Mouse (Mus musculus) cortical plate, adult 2 months (tissue): Measurements from ENCODE around the gene BC003965. TPM values are rescaled to one million over a fixed set of nuclear protein-coding genes. Genes with fewer than 3 reads are reported as not detected.

Source experiments
- H3K27ac ChIP-seq: fragments of 200-500 bp; 2 replicates; pipeline ENCODE4 v1.5.1; 2012; ENCODE audit warnings: low read length, control low read depth, inconsistent platforms; ENCODE audit not compliant: insufficient read depth
- H3K4me1 ChIP-seq: fragments of 200-500 bp; 2 replicates; pipeline ENCODE4 v1.6.1; 2011; ENCODE audit warnings: low read length; ENCODE audit not compliant: control insufficient read depth, insufficient read depth
- H3K4me3 ChIP-seq: fragments of 200-500 bp; 2 replicates; pipeline ENCODE4 v1.5.1; 2011; ENCODE audit warnings: mild to moderate bottlenecking, low read length, control low read depth; ENCODE audit not compliant: insufficient read depth
- CTCF ChIP-seq: fragments of 200-500 bp; IDR thresholded peaks from 2 replicates; pipeline ENCODE4 v1.5.1; 2011; ENCODE audit warnings: mild to moderate bottlenecking, control low read depth, low read length; ENCODE audit not compliant: insufficient read depth; ENCODE audit errors: extremely low read depth
- POLR2A ChIP-seq: fragments of 200-500 bp; IDR thresholded peaks from 2 replicates; pipeline ENCODE4 v1.6.1; 2011; ENCODE audit warnings: mild to moderate bottlenecking, low read length, control low read depth; ENCODE audit not compliant: insufficient read depth; ENCODE audit errors: extremely low read depth
- polyA plus RNA-seq: library from polyadenylated mRNA; depleted of rRNA; stranded (reverse); fragments of >200 nt; gene quantifications from 2 replicates; pipeline ENCODE4 v1.2.3, GENCODE M21; 2012

The BC003965 gene
- polyA plus RNA-seq, 1 experiment: 22.9 TPM

DNA sequence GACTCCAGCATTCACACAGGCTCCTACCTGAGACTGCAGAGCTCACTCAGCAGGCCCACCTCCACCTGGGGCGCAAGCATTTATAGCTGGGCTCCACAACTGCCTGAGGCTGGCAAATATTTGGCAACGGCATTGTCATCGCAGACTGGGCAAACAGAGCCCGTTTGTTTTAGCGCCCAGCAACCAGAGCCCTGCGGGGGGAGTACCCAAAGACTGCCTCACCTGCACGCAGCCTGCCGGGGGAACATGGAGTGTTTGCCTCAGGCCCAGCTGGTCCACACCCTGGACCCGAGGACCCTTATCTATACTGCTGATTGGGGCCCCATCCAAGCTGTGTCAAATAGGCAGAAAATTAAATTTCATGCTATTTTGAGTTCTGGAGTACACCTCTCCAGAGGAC is 8.9 kb upstream of the BC003965 start, which contains the start of gene Gm38655:
Gm38655 (minus strand) TSS at position 61 of the 400 bp plus-strand sequence.
- TF ChIP-seq POLR2A (no peak), CTCF (no peak)

DNA sequence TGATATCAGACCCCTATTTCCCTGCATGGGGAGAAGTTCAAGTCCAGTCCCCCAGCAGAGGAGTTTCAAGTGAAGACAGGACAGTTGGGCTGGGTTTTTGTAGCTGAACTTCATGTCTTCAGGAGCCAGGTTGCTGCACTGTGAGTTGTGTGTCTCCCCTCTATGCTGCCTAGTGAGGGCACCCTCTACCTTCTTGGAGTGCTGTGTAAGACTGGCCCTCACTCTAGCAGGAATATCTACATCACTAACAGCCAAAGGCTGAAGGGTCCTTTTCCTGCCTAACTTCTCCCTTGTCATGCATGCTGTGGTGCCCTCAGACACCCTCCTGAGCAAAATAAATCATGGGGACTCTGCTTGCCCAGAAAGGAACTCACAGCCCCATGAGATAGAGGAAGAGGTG is 1.1 kb upstream of the BC003965 start:
- Histone ChIP-seq H3K4me3 (no peak overlapping the region; the same call in 1 of the 2 replicates), H3K4me1 (no peaks in the 10 kb centered on the region; the same call in none of the 2 replicates), H3K27ac (no peak overlapping the region)
- TF ChIP-seq CTCF (no peak), POLR2A (no peak)

More for the DNA sequence above, 8.9 kb upstream of the BC003965 start, which contains the start of gene Gm38655:
- Histone ChIP-seq H3K27ac (no peak within 1 kb of the TSS), H3K4me3 (no peak within 1 kb of the TSS), H3K4me1 (no peaks in the 10 kb centered on the region)

- H3K4me1 ChIP-seq: peaks cover 2% of the 10 kb centered on the region
- peak overlapping the region; percentile 48 for H3K4me3 ChIP-seq
- no peak for TF ChIP-seq CTCF
- TF ChIP-seq POLR2A: 0 out of 2 replicates have a peak, but pooled peaks have one; percentile 31
- H3K27ac ChIP-seq: no peak overlapping the region
Measured at GRCm38 (mm10) chr17:25184961-25185360, 607 bp downstream of the BC003965 start.

- Histone ChIP-seq H3K4me3 (peak overlapping the region; percentile 91), H3K27ac (no peak overlapping the region), H3K4me1 (peaks cover 2% of the 10 kb centered on the region)
- TF ChIP-seq CTCF (no peak), POLR2A (no peak)
Measured at GRCm38 (mm10) chr17:25187784-25188149, 3.4 kb downstream of the BC003965 start.

DNA sequence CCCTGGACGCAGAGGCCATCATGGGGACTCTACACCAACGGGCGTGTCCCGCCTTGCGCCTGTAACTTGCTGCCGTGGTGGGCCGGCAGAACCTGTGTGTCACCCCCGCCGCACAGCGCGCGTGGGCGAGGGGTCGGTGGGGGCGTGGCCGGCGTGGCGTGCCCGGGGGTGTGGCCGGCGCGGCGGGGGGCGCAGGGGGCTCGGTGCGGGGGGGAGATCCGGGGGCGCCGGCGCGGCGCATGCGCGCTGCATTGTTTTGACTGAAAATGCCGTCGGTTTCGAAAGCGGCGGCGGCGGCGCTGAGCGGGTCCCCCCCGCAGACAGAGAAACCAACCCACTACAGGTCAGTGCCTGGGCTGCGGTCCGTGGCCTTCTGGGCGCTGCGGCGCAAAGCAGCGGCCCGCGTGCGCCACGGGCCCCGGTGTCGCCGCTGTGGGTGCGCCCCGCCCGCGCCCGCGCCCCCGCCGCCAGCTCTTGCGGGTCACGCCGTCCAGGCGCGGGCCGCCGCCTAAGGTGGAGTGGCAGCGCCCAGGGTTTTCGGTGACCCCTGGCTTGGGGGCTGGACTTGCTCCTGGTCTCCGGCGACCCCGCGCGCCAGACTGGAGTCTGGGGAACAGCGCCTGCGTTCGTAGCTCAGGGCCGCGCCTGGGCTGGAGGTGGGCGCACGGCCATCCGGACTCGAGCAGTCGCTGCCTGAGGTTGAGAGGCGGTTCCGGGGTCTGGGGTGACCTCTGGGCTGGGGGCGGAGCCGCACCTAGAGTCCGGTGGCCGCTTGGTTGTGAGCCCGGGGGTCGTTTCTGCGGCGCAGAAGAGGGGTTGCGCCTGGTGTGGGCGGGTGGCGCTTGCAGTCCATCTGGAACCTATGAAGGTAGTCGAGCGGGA is 4.0 kb downstream of the BC003965 start, which contains the start of gene Unkl:
Unkl (plus strand) TSS at position 248 of the 882 bp plus-strand sequence.
- TF ChIP-seq CTCF: no peak
- no peak for TF ChIP-seq POLR2A
- Histone ChIP-seq H3K27ac (peak within 1 kb of the TSS; percentile 85), H3K4me1 (peaks cover 2% of the 10 kb centered on the region), H3K4me3 (peak within 1 kb of the TSS; percentile 91)

DNA sequence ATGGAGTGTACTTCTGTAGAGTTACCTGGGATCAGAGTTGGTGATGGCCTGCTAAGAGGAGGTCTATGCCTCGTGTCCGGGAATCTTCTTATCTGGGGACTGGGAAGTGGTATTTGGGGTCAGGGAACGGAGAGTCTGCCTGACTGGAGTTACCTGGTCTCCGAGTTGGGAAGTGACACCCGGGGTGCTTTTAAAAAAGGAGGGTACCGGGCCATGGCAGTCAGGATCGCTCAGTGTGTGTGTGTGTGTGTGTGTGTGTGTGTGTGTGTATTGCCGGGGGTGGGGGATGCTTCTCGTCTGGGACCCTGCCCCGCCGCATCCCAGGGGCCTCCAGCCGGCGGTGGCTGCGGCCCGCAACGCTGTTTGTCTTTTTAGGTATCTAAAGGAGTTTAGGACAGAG is 4.7 kb downstream of the BC003965 start:
- no peak overlapping the region for H3K27ac ChIP-seq

DNA sequence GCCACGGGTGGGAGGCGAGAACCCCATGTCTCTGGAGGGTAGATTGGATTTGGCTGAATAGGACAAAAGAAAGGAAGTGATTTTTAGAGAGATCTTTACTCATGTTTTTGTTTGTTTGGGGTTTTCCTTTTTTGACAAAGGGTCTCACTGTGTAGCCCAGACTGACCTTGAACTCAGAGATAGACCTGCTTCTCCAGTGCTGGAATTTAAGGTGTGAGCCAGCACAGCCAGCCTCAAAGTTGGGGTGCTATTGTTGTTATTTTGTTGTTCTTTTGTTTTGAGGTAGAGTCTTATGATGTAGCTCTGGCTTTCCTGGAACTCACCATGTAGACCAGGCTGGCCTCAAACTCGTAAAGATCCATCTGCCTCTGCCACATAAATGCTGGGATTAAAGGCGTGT is 18.0 kb downstream of the BC003965 start:
- TF ChIP-seq CTCF (no peak), POLR2A (no peak)
- Histone ChIP-seq H3K27ac (no peak overlapping the region), H3K4me1 (no peaks in the 10 kb centered on the region), H3K4me3 (no peak overlapping the region)

More for the DNA sequence above, 4.7 kb downstream of the BC003965 start:
- TF ChIP-seq POLR2A: no peak
- no peak for TF ChIP-seq CTCF
- H3K4me3 ChIP-seq: peak overlapping the region; percentile 91
- H3K4me1 ChIP-seq: peaks cover 2% of the 10 kb centered on the region

DNA sequence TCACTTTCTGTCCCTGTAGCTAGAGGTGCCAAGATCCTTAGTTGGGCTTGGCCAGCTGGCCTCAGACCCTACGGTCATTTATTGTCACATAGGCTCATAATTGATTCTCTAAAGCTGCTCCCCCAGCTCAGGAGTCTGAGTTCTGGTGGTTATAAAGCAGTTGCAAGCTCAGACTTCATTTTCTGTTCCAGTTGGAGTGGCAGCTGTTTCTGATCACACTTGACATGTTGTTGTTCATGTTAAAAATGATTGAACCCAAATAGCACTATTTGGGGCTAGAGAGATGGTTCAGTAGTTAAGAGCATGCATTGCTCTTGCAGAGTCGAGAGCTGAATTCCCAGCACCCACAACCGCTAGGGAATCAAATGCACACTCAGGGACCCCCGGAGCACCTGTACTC is 25.7 kb downstream of the BC003965 start:
- no peak overlapping the region for H3K27ac ChIP-seq
- no peak overlapping the region for H3K4me3 ChIP-seq
- H3K4me1 ChIP-seq: no peaks in the 10 kb centered on the region
- TF ChIP-seq POLR2A (no peak), CTCF (no peak)

GRCm38 (mm10) chr17:25210680-25211466 is 26.5 kb downstream of the BC003965 start:
- Histone ChIP-seq H3K27ac (peak overlapping the region; percentile 8; the same call in 1 of the 2 replicates), H3K4me1 (no peaks in the 10 kb centered on the region), H3K4me3 (no peak overlapping the region)
- TF ChIP-seq POLR2A (no peak), CTCF (no peak)
